Mouse (Mus musculus) CH12.LX (cell line): ENCODE measurements around the gene Ifrd1.

ENCODE experiments used
- CHD2 ChIP-seq: IDR thresholded peaks from 2 replicates; pipeline ENCODE4 v1.6.1; 2011; ENCODE audit warnings: low read length, improper control_type of control experiment
- CTCF ChIP-seq, 2 experiments: IDR thresholded peaks in 1 of 2; conservative IDR thresholded peaks in 1 of 2; 2 replicates each; pipeline ENCODE4 v1.5.1; 2011 to 2012; ENCODE audit warnings: low read depth in 2 of 2, low read length in 2 of 2, improper control_type of control experiment in 1 of 2, inconsistent platforms in 1 of 2, mild to moderate bottlenecking in 1 of 2, moderate library complexity in 1 of 2
- E2F4 ChIP-seq: IDR thresholded peaks from 2 replicates; pipeline ENCODE4 v1.6.1; 2011; ENCODE audit warnings: low read depth, low read length, improper control_type of control experiment; ENCODE audit not compliant: insufficient replicate concordance
- EP300 ChIP-seq: IDR thresholded peaks from 2 replicates; pipeline ENCODE4 v1.6.1; 2011; ENCODE audit warnings: low read length, improper control_type of control experiment
- MYC ChIP-seq: IDR thresholded peaks from 2 replicates; pipeline ENCODE4 v1.6.1; 2011; ENCODE audit warnings: low read depth, mild to moderate bottlenecking, improper control_type of control experiment, low read length
- NELFE ChIP-seq: IDR thresholded peaks from 2 replicates; pipeline ENCODE4 v1.6.1; 2011; ENCODE audit warnings: low read depth, low read length, improper control_type of control experiment
- NRF1 ChIP-seq: IDR thresholded peaks from 2 replicates; pipeline ENCODE4 v1.6.1; 2014; ENCODE audit warnings: low read depth, mild to moderate bottlenecking, inconsistent platforms, low read length, improper control_type of control experiment, moderate library complexity
- POLR2A ChIP-seq: IDR thresholded peaks from 2 replicates; pipeline ENCODE4 v1.6.1; 2011; ENCODE audit warnings: low read depth, mild to moderate bottlenecking, improper control_type of control experiment, low read length
- RCOR1 ChIP-seq: conservative IDR thresholded peaks from 2 replicates; pipeline ENCODE4 v1.6.1; 2012; ENCODE audit warnings: low read depth, mild to moderate bottlenecking, inconsistent platforms, low read length, improper control_type of control experiment
- TCF12 ChIP-seq: IDR thresholded peaks from 2 replicates; pipeline ENCODE4 v1.6.1; 2014; ENCODE audit warnings: low read depth, mild to moderate bottlenecking, inconsistent platforms, low read length, improper control_type of control experiment
- UBTF ChIP-seq: IDR thresholded peaks from 2 replicates; pipeline ENCODE4 v1.6.1; 2012; ENCODE audit warnings: low read depth, mild to moderate bottlenecking, inconsistent platforms, low read length, improper control_type of control experiment, moderate library complexity
- USF1 ChIP-seq: IDR thresholded peaks from 2 replicates; pipeline ENCODE4 v1.6.1; 2014; ENCODE audit warnings: low read depth, mild to moderate bottlenecking, inconsistent platforms, low read length, improper control_type of control experiment
- USF2 ChIP-seq: conservative IDR thresholded peaks from 2 replicates; pipeline ENCODE4 v1.6.1; 2011; ENCODE audit warnings: low read depth, low read length, improper control_type of control experiment
- ZC3H11A ChIP-seq: IDR thresholded peaks from 2 replicates; pipeline ENCODE4 v1.6.1; 2012; ENCODE audit warnings: low read depth, mild to moderate bottlenecking, inconsistent platforms, low read length, improper control_type of control experiment

GRCm38 (mm10) chr12:40176158-40176557 is 72.1 kb downstream of the Ifrd1 start:
- no peak for TF ChIP-seq UBTF
- no peak for TF ChIP-seq CTCF (conservative IDR thresholded peaks at IDR 0.05 in 1 of 2, IDR thresholded peaks at IDR 0.05 in 1 of 2; ENCODE audit: low read depth in 2 of 2, low read length in 2 of 2)
- TF ChIP-seq TCF12: no peak
- TF ChIP-seq USF2: no peak
- no peak for TF ChIP-seq RCOR1
- no peak for TF ChIP-seq CHD2
- no peak for TF ChIP-seq POLR2A
- TF ChIP-seq E2F4: no peak
- TF ChIP-seq EP300: no peak
- no peak for TF ChIP-seq ZC3H11A
- no peak for TF ChIP-seq NRF1
- no peak for TF ChIP-seq MYC
- no peak for TF ChIP-seq USF1
- TF ChIP-seq NELFE: no peak
